Mouse (Mus musculus) left cerebral cortex, adult 8-10 months (tissue): Measurements from ENCODE around the gene Panx2. TPM values are rescaled to one million over a fixed set of nuclear protein-coding genes. Genes with fewer than 3 reads are reported as not detected.

ENCODE experiments used
- DNase-seq, 2 experiments: peaks; one replicate each; pipeline ENCODE4 v3.0.0; 2022; ENCODE audit warnings: low spot score in 2 of 2
- total RNA-seq, 4 experiments: library from RNA; stranded (reverse); gene quantifications; 2 replicates each; pipeline ENCODE4 v1.2.4; 2022

Gene Panx2
- total RNA-seq, 4 experiments from 2014 or later = 108 to 121 (median 111) TPM

DNA sequence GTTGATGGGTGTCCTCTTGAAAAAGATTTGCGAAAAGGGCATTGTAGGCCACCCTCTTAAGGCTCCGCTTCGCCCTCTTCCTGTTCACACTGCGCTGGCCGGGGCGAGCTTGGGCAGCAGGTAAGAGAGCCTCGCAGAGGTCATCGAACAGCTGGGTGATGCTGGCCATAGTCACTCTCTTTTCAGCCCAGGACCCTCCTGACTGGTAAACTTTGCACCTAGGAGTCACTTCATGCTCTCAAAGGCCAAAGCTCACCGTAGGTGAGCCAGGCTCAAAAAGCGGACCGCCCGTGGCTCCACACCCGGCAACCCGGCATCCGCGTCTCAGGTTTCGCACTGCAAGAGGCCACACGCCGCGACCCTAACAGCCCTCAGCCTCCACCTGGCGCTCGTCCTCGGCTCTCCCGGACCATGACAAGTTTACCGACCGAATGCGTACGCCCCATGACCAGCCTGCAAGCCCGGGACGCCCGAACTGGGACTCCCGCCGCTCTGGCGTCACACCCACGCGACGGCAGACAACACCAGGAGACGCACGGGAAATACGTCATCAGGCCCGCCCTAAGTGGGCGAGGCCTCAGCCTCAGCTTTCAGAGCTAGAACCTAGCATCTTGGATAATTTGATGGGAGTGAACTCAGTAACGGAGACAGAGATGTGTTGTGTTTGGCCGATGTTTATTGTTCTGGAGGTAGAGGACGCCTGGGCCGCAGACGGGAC, 63.3 kb downstream of the Panx2 start, which contains the start of gene Tubgcp6:
TSS of gene Tubgcp6 (minus strand) at position 464 of the 718 bp plus-strand sequence.
- DNase-seq = peak; percentile 94 to 95

Other genes with a start within 250 kb of the Panx2 start
- gene Alg12, start 240.4 kb upstream of the Panx2 start, total RNA-seq = 10 to 100 TPM; 13.4 to 14.3 (median 14.2) TPM
- 10 to 100 TPM; 16.4 to 22.3 (median 17.2) TPM for gene Creld2, start 240.1 kb upstream of the Panx2 start, total RNA-seq
- gene Pim3, start 197.5 kb upstream of the Panx2 start, total RNA-seq = 10 to 100 TPM; 36.8 to 55.1 (median 43.8) TPM
- gene Ttll8, start 105.3 kb upstream of the Panx2 start, total RNA-seq = 1 to 10 TPM; 1.5 to 1.8 (median 1.8) TPM
- 100 to 1,000 TPM; 112 to 127 (median 115) TPM for gene Mlc1, start 80.7 kb upstream of the Panx2 start, total RNA-seq
- not detected for gene Mov10l1, start 76.8 kb upstream of the Panx2 start, total RNA-seq
- gene Trabd, start 15.4 kb downstream of the Panx2 start, total RNA-seq = 10 to 100 TPM; 17.3 to 21.8 (median 18.0) TPM
- 10 to 100 TPM; 22.7 to 27.6 (median 24.7) TPM for gene Selenoo, start 29.4 kb downstream of the Panx2 start, total RNA-seq
- 10 to 100 TPM; 27.2 to 30.8 (median 28.6) TPM for gene Tubgcp6, start 63.4 kb downstream of the Panx2 start, total RNA-seq
- 10 to 100 TPM; 12.5 to 17.1 (median 14.2) TPM for gene Hdac10, start 69.0 kb downstream of the Panx2 start, total RNA-seq
- gene Mapk12, start 81.0 kb downstream of the Panx2 start, total RNA-seq = 10 to 100 TPM in 2 of 4 experiments, 1 to 10 TPM in 2; 9.5 to 10.6 (median 10.1) TPM
- 10 to 100 TPM; 35.8 to 40.9 (median 39.4) TPM for gene Mapk11, start 89.9 kb downstream of the Panx2 start, total RNA-seq
- 10 to 100 TPM; 42.6 to 60.9 (median 54.8) TPM for gene Plxnb2, start 121.1 kb downstream of the Panx2 start, total RNA-seq
- gene Dennd6b, start 136.8 kb downstream of the Panx2 start, total RNA-seq = 10 to 100 TPM; 46.2 to 59.3 (median 50.7) TPM
- gene Ppp6r2, start 151.8 kb downstream of the Panx2 start, total RNA-seq = 100 to 1,000 TPM; 150 to 165 (median 161) TPM